Mouse (Mus musculus) neutrophil, adult 59 days (primary cell): ENCODE results near the gene Fndc1. TPM values are rescaled to one million over a fixed set of nuclear protein-coding genes. Genes with fewer than 3 reads are reported as not detected.

Source experiments
- total RNA-seq, 2 experiments: library from RNA; stranded (reverse); gene quantifications; 1 replicate in 1 of 2; 2 replicates in 1 of 2; pipeline ENCODE4 v1.2.4; 2023

Fndc1 gene
- total RNA-seq, result not detected

DNA sequence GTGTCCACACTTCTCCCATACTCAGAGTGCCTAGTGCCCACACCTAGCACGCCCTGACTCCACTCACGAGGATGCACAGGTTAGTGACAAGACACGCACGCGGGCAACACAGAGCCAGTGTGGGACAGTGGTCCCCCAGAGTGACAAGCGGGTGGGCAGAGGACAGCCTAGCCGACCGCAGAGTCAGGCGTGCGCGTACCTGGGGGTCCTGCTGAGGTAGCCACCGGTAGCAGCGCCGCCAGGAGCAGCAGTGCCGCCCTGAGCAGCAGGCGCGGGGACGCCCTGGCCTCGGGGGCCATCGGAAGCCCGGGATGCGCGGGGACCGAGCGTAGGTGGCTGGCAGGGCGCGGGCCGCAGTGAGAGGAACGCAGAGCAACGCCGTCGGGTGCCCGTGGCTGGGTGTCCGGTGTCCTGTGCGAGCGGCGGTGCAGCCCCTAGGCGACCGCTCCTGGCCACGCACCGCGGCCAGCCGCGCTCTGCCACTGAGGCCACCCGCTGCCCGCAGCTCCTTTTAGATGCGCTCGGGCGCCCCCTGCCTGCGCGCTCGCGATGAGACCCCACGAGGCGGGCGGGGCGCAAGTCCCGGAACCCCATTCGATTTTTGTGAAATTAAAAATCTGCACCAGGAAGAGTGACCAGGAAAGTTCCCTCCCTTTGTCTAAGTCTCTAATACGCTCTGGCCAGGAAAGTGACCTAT, at the start of gene Fndc1:
Fndc1 (minus strand) TSS at position 484 of the 697 bp plus-strand sequence.

Other genes starting within 250 kb of the Fndc1 start
- gene Tagap, start 98.7 kb upstream of the Fndc1 start, total RNA-seq, result 10 to 100 TPM; 76.7 to 99.3 TPM
- 10 to 100 TPM; 23.4 to 33.1 TPM for gene Rsph3a, start 118.3 kb upstream of the Fndc1 start, total RNA-seq